Mouse (Mus musculus) stomach, embryonic 14.5 days (tissue): ENCODE results near the gene Spint4. TPM values are rescaled to one million over a fixed set of nuclear protein-coding genes. Genes with fewer than 3 reads are reported as not detected.
"Not testable (repeated sequence)": the region's sequence is repeated elsewhere in the genome, so short reads cannot be mapped to it uniquely, and the experiment has no call there.

Source experiments
- ATAC-seq: fragments of 200-750 bp; cut with Nextera tagmentation; 2 replicates; pipeline ENCODE4 v1.8.0; 2017; ENCODE audit warnings: low read depth, moderate TSS enrichment; ENCODE audit not compliant: insufficient number of reproducible peaks, insufficient read depth, low FRiP score
- H3K27ac ChIP-seq: fragments of 300-500 bp; sonication (generic); 2 replicates; pipeline ENCODE4 v1.5.1; 2014; ENCODE audit warnings: mild to moderate bottlenecking, low read length, moderate library complexity, mixed read lengths
- H3K27me3 ChIP-seq: fragments of 300-500 bp; sonication (generic); 2 replicates; pipeline ENCODE4 v1.6.1; 2014; ENCODE audit warnings: low read length, control low read depth, mixed read lengths; ENCODE audit not compliant: control insufficient read depth, insufficient read depth
- H3K36me3 ChIP-seq: fragments of 300-500 bp; sonication (generic); 2 replicates; pipeline ENCODE4 v1.6.1; 2014; ENCODE audit warnings: mild to moderate bottlenecking, control low read depth, low read length, moderate library complexity, mixed read lengths; ENCODE audit not compliant: control insufficient read depth, insufficient read depth
- H3K4me1 ChIP-seq: fragments of 300-500 bp; sonication (generic); 2 replicates; pipeline ENCODE4 v1.6.1; 2014; ENCODE audit warnings: low read length, control low read depth, mixed read lengths; ENCODE audit not compliant: control insufficient read depth, insufficient read depth
- H3K4me2 ChIP-seq: fragments of 300-500 bp; sonication (generic); replicated peaks from 2 replicates; pipeline ENCODE4 v1.6.1; 2014; ENCODE audit warnings: low read depth, low read length, control low read depth
- H3K4me3 ChIP-seq: fragments of 300-500 bp; sonication (generic); 2 replicates; pipeline ENCODE4 v1.5.1; 2014; ENCODE audit warnings: low read depth, low read length, control low read depth
- H3K9ac ChIP-seq: fragments of 300-500 bp; sonication (generic); replicated peaks from 2 replicates; pipeline ENCODE4 v1.6.1; 2014; ENCODE audit warnings: low read depth, mild to moderate bottlenecking, control low read depth, low read length, moderate library complexity, mixed read lengths
- H3K9me3 ChIP-seq: fragments of 300-500 bp; sonication (generic); 2 replicates; pipeline ENCODE4 v1.6.1; 2016; ENCODE audit warnings: low read depth, low read length, control low read depth; ENCODE audit not compliant: control insufficient read depth
- WGBS: fragments of 180-500 bp; shearing (Covaris S2); extraction: QIAGEN DNeasy Blood & Tissue Kit; methylation state at CpG from one replicate; pipeline ENCODE4 v1.1.7; 2014; 5-methylcytosine and 5-hydroxymethylcytosine counted together
- polyA plus RNA-seq: library from polyadenylated mRNA; unstranded; fragments of >200 nt; fragmentation: Nextera tagmentation; extraction: Ambion mirVana; gene quantifications from 2 replicates; pipeline ENCODE4 v1.2.1, GENCODE M21; 2014

The Spint4 gene
- polyA plus RNA-seq, 1 experiment from 2014 or later, result not detected

DNA sequence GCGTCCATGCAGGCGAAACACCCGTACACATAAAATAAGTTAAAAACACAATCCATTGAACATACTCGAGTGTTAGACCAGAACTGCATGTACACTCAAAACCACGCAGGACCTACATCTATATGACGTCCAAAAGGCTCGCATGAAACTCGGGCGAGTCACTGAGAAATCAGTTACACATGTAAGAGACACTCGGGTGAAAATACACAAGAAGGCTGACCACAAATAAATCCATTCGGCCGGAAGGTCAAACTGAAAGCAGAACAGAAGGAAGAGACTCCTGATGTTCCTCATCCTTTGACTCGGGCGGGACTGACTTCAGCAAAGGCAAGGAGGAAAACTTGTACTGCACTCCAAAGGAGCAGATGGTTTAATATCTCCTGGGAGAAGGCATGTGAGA lies 7.7 kb downstream of the Spint4 start:
- Histone ChIP-seq H3K27me3 (no peaks in the 10 kb centered on the region), H3K4me2 (no peak overlapping the region), H3K4me3 (no peak overlapping the region), H3K4me1 (no peaks in the 10 kb centered on the region), H3K36me3 (no peaks in the 10 kb centered on the region), H3K27ac (no peak overlapping the region), H3K9me3 (no peaks in the 10 kb centered on the region), H3K9ac (no peak overlapping the region)
- no peak for ATAC-seq
- WGBS, result 90% methylated on average over 14 of the region's 14 CpGs

DNA sequence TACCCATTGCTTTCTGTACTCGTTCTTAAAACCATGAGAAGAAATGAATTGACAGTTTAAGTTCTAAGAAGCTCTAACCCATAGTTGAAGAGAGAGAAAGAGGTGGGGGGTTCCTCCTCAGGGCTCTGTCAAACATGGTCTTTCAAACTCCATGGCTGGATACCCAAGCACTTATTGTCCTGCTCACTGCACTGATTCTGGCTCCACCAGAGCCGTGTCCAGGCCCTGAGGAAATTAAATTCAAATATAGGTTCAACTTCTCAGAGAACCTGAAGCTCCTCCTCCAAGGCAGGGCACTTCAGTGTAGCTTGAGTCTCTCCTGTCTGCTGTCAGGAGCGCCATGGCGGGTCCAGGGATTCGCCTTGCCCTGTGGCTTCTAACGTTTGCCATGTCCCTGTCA lies 16.7 kb downstream of the Spint4 start, which contains the start of gene Spint5:
Gene Spint5, plus strand, starts transcription at position 301 of the 400 bp plus-strand sequence.
- Histone ChIP-seq H3K4me3 (no peak within 1 kb of the TSS), H3K27ac (no peak within 1 kb of the TSS), H3K4me1 (no peaks in the 10 kb centered on the region), H3K27me3 (no peaks in the 10 kb centered on the region), H3K4me2 (no peak within 1 kb of the TSS), H3K36me3 (no peaks in the 10 kb centered on the region), H3K9ac (no peak within 1 kb of the TSS), H3K9me3 (no peaks in the 10 kb centered on the region)
- ATAC-seq, result no peak
- WGBS, result 69% methylated on average over 6 of the region's 6 CpGs

DNA sequence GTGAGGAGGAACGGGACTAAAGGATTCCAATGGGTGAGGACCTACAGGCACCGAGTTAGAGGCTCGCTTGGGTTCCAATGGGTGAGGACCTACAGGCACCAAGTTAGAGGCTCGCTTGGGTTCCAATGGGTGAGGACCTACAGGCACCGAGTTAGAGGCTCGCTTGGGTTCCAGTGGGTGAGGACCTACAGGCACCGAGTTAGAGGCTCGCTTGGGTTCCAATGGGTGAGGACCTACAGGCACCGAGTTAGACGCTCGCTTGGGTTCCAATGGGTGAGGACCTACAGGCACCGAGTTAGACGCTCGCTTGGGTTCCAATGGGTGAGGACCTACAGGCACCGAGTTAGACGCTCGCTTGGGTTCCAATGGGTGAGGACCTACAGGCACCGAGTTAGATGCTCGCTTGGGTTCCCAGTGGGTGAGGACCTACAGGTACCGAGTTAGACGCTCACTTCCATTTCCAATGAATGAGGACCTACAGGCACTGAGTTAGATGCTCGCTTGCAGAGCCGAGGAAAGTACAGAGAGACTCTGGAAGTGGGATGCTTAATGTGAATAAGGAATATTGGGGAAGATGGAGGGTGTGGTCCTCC lies 18.0 kb downstream of the Spint4 start:
- H3K4me1 ChIP-seq, ATAC-seq, H3K4me2 ChIP-seq, H3K9me3 ChIP-seq, H3K9ac ChIP-seq, H3K27ac ChIP-seq, H3K4me3 ChIP-seq, H3K36me3 ChIP-seq, H3K27me3 ChIP-seq: not testable (repeated sequence)
- 90% methylated on average over 20 of the region's 23 CpGs for WGBS

DNA sequence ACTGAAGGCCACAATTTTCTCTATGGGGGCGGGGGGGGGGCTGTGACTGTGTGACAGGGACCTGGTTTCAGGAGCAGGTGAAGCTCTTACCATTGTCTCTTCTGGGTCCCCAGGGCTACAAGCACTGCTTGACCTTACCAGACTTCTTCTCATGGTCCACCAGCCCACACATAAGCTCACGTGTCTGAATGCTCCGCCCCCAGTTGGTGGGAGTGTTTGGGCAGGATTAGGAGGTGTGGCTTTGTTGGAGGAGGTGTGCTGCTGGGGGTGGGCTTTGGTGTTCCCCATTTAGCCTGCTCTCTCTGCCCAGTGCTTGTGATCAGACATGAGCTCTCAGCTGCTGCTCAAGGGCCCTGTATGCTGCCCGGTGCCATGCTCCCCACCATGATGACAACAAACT lies 25.0 kb downstream of the Spint4 start:
- no peak for ATAC-seq
- WGBS, result 74% methylated on average over 4 of the region's 4 CpGs

DNA sequence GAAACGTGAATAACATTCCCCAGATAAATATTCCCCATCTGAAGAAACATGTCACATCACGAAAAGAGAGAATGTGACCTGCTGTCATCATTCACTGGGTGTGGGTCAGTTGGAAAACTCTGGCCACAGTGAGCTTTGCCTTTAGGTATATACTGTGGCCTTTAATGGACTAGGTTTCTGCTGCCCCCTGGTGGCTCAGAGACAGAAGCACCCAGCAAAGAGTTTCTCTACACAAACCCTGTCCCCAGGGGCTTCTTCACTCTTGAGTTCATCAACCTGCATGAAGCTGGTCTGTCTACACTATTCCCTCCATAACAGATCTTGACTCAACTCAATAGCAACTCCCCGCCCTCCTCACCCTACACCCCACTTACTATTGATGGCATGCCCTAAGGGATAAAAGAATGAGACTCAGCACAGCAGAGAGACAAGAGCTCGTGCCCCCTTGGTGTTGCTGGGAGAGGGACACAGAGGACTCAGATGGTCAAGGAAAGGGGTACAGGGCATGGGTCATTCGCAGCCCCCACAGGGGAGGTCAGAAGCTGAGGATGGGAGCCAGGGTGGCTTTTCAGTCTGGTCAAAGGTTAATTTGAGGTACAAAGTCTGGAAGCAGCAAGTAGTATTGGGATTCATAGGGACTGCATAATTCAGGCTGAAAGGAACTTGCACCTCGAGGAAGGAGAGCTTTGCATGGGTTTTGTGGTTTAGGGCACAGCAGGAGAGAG lies 27.8 kb downstream of the Spint4 start:
- Histone ChIP-seq H3K27ac (no peak overlapping the region), H3K4me3 (no peak overlapping the region), H3K36me3 (no peaks in the 10 kb centered on the region), H3K4me2 (no peak overlapping the region), H3K4me1 (no peaks in the 10 kb centered on the region), H3K9ac (no peak overlapping the region), H3K27me3 (no peaks in the 10 kb centered on the region), H3K9me3 (no peaks in the 10 kb centered on the region)
- WGBS, result 23% methylated on average over 6 of the region's 6 CpGs
- peak; percentile 67; the same call in 1 of the 2 replicates for ATAC-seq

More for the DNA sequence above, 25.0 kb downstream of the Spint4 start:
- H3K4me2 ChIP-seq, result no peak overlapping the region
- H3K9me3 ChIP-seq, result no peaks in the 10 kb centered on the region
- H3K9ac ChIP-seq, result no peak overlapping the region
- no peaks in the 10 kb centered on the region for H3K36me3 ChIP-seq
- H3K4me1 ChIP-seq, result no peaks in the 10 kb centered on the region
- no peak overlapping the region for H3K27ac ChIP-seq
- no peak overlapping the region for H3K4me3 ChIP-seq
- no peaks in the 10 kb centered on the region for H3K27me3 ChIP-seq

DNA sequence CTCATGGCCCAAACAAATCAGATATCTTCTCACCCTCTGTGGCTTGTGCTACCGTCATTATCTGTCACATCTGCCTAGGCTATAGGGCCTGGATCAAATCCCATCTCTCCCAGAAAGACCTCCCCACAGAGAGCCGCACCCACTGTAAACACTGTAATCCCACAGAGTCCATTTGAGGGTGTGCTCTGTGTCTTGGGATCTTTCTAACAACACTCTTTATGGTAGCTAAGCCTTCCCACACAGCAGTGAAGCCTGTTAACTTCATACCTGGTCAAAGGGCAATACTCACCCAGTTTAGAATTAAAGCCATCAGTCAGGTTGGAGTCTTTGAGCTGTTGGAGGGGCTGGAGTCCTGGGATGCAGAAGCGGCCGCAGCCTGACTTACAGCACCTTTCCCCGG lies 33.4 kb downstream of the Spint4 start:
- no peak overlapping the region for H3K9ac ChIP-seq
- 53% methylated on average over 5 of the region's 5 CpGs for WGBS
- no peak overlapping the region for H3K4me2 ChIP-seq
- no peak overlapping the region for H3K27ac ChIP-seq
- ATAC-seq, result no peak
- no peak overlapping the region for H3K4me3 ChIP-seq
- no peaks in the 10 kb centered on the region for H3K27me3 ChIP-seq
- H3K36me3 ChIP-seq, result no peaks in the 10 kb centered on the region
- H3K9me3 ChIP-seq, result no peaks in the 10 kb centered on the region
- H3K4me1 ChIP-seq, result no peaks in the 10 kb centered on the region

DNA sequence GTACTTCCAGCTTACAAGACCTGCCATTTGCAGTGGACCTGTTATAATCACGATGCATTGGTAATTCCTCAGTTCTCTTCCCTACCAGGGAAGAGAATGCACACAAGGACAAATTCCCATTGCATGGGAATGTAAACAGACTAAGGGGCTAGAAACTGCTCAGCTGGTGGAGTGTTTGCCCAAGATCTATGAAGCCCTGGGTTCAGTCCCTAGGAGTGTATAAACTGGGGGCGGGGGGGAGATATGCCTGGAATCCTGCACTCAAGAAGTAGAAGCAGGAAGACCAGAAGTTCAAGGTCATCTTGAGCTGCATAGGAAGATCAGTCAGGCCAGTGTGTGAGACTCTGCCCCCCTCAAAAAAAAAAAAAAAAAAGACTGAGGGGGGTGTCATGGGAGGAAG lies 35.0 kb downstream of the Spint4 start:
- Histone ChIP-seq H3K36me3 (no peaks in the 10 kb centered on the region), H3K4me1 (no peaks in the 10 kb centered on the region), H3K9ac (no peak overlapping the region), H3K9me3 (no peaks in the 10 kb centered on the region), H3K27me3 (no peaks in the 10 kb centered on the region), H3K4me2 (no peak overlapping the region), H3K27ac (no peak overlapping the region), H3K4me3 (no peak overlapping the region)
- 0 out of 2 replicates have a peak, but pooled peaks have one; percentile 28 for ATAC-seq
- 55% methylated on average over 2 of the region's 2 CpGs for WGBS

DNA sequence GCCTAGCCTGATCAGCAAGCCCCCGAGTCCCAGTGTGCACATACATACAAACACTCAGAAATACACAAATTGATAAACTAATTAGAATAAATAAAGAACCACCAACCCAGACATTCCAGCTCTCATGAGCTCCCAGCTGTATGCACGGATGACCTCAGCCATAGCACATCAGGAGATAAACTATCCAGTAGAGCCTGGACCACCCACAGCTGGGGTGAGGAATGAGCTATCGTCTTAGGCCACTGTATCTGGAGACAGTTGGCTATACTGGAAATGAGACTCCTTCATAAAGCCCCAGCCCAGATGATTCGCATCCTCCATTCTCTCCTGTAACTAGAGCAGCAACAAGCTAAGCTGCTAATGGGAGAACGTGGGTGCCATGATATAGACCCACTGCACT lies 36.5 kb downstream of the Spint4 start:
- H3K9me3 ChIP-seq, result no peaks in the 10 kb centered on the region
- H3K4me2 ChIP-seq, result no peak overlapping the region
- H3K4me1 ChIP-seq, result no peaks in the 10 kb centered on the region
- no peak for ATAC-seq
- H3K9ac ChIP-seq, result no peak overlapping the region
- 58% methylated on average over 5 of the region's 5 CpGs for WGBS
- no peak overlapping the region for H3K27ac ChIP-seq
- H3K4me3 ChIP-seq, result no peak overlapping the region
- no peaks in the 10 kb centered on the region for H3K36me3 ChIP-seq
- H3K27me3 ChIP-seq, result no peaks in the 10 kb centered on the region
